Mouse (Mus musculus) liver, postnatal 0 days (tissue): ENCODE measurements around the gene Mlxipl.

Experiments used
- CTCF ChIP-seq: sonication (generic); IDR thresholded peaks from 2 replicates; pipeline ENCODE4 v1.5.1; 2016; ENCODE audit warnings: antibody characterized with exemption, low read depth
- EP300 ChIP-seq: IDR thresholded peaks from 2 replicates; pipeline ENCODE4 v1.6.1; 2016; ENCODE audit warnings: antibody characterized with exemption, low read depth, mild to moderate bottlenecking

DNA sequence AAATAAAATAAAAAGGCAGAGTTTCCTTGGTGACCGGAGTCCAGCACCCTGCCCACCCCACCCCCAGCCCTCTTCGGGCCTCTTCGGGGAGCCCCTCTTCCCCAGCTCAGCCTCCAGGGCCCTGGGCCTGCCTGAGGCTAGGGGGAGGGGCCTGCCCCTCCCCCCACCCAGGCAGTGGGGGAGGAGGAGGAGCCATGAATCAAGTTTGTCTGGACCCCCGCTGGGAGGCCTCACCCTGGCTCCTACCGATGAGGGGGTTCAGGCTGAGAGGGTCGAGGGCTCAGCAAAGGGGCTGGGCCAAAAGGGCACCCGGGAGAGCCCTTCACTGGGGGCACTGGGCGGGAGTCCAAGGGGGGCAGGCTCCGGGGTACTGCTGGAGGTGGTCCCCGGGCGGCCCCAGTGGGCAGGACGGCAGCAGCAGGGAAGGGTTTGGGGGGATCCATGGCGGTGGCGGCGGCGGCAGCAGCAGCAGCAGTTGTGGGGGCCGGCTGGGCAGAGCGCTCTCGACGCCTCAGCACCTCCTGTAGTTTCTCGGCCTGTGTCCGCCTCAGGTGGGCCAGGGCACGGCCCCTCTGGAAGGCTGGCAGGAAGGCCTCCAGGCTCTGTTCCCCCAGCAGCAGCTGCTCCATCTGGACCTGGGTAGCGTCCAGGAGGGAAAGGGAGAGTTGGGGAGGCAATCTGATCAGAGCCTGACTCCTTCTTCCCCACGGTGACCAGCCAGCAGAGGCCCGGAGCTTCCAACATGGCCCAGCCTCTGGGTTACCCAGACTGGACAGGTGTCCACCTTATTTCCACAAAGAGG is 16.1 kb upstream of the Mlxipl start:
- TF ChIP-seq CTCF (no peak), EP300 (no peak)
